Mouse (Mus musculus): ENCODE results near the gene Cux1.

- no peak for TF ChIP-seq POLR2A (IDR thresholded peaks at IDR 0.05; ENCODE audit: extremely low read depth, insufficient read depth, low read length)
- no peak for TF ChIP-seq CTCF (IDR thresholded peaks at IDR 0.05; ENCODE audit: extremely low read depth, insufficient read depth, low read length)
These were observed 496 bp downstream of the Cux1 start for GRCm38 (mm10) chr5:136566812-136567175.
